Mouse (Mus musculus) 3134 (cell line): Measurements from ENCODE around the gene Tmem259.
"Not testable (repeated sequence)": the region's sequence is repeated elsewhere in the genome, so short reads cannot be mapped to it uniquely, and the experiment has no call there.

Experiments used
- DNase-seq: peaks from one replicate; pipeline ENCODE4 v3.0.0-alpha.2; 2011; ENCODE audit warnings: low spot score; ENCODE audit not compliant: insufficient read length; ENCODE audit errors: extremely low read depth

The Tmem259 gene

DNA sequence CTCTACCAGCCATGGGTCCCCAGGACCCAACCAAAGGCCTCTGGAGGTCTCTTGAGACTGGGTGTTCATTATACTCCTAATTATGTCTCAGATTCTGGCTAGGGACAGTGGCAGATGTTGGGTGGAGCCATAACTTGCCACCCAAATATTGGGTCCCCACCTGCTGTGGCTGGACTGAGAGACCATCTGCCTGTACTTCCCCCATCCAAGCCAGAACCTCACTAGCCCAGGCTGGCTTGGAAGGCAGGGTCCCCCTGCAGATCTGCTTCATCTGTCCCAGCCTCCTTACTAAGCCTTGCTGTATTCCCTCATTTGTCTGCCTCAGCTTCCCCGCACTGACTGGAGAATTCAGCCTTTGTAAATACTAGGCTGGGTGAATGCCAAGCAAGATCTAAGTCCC, 15.9 kb downstream of the Tmem259 start:
- no peak for DNase-seq

DNA sequence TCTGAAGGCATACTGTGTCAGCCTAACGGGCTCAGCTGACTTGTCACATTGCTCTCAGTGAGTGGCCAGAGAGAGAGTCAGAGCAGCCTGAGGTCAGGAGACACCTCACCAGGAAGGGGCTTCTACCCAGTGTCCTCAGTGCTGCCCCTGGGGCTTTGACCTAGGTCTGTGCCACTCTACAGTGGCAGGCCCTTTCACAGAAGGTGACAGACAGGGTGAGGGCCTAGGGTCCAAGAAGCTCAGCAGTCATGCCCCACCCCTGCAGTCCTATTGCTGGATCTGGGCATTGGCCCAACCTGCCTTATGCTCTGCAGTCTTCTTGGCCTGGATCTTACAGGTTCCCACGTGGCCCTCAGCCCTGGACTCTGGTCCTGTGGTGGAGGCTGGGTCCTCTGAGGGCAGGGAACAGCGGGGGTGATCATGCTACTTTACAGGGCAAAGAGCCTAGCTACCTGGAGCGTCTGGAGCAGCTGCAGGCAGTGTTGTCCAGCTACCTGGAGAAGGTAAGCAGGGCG, 17.2 kb downstream of the Tmem259 start:
- DNase-seq = no peak

DNA sequence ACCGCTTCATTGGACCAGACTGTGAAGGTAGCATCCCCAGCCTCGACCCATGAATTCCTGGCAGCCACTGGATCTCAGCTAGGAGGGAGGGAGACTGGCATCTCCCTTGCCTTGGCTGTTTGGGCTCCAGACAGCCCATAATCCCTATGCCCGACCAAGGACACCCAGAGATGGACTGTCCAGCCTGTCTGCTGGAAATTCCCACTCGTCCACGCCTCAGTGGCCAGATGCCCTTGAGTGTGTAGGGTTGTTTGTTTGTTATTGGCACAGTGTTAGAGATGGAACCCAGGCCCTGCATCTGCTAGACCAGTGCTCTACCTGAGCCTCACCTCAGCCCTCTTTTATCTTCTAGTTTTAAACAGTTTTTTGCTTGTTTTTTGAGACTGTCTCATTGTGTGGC, 18.8 kb downstream of the Tmem259 start:
- no peak for DNase-seq

DNA sequence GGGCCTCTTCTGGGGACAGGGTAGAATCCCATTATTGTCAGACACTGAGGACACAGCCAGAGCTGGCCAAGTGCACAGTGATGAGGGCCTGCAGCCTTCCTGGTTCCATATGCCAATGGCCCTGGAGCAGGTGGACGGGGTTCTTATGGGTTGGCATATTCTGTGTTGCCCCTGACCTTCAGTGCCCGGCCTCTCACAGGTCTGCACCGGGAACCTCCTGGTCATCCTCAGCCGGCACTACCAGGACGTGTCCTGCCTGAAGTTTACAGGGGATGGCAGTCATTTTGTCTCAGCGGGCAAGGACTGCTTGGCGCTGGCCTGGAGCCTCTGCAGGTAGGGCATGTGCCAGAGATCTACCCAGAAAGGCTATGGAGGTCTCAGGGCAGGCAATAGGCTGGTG, 19.4 kb downstream of the Tmem259 start:
- DNase-seq = no peak

DNA sequence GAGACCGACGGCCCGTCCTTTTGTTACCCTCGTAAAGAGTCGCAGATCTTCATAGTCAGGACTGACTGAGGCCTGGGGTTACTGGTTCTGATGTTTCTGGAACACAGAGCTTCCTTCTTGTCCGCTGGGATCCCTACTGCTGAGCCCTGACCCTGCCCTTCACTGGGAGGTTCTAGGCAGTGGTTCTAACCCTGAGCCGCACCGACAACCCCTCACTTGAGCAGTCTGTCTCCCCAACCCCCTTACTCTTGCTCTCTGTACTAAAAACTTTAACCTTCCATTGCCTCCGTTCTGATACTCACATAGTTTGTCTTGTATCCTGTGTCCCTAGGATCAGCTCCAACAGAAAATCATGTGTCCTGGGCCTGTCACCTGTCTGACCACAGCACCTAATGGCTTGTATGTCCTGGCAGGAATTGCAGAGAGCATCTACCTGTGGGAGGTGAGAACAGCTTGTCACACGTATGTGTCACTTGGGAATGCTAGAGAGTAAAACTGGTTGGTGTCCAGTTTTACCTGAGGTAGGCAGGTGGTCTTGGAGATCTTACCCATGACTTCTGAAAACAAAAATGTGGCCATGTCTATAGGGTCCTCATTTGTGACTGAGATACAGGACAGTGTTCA, 23.3 kb downstream of the Tmem259 start:
- no peak for DNase-seq

DNA sequence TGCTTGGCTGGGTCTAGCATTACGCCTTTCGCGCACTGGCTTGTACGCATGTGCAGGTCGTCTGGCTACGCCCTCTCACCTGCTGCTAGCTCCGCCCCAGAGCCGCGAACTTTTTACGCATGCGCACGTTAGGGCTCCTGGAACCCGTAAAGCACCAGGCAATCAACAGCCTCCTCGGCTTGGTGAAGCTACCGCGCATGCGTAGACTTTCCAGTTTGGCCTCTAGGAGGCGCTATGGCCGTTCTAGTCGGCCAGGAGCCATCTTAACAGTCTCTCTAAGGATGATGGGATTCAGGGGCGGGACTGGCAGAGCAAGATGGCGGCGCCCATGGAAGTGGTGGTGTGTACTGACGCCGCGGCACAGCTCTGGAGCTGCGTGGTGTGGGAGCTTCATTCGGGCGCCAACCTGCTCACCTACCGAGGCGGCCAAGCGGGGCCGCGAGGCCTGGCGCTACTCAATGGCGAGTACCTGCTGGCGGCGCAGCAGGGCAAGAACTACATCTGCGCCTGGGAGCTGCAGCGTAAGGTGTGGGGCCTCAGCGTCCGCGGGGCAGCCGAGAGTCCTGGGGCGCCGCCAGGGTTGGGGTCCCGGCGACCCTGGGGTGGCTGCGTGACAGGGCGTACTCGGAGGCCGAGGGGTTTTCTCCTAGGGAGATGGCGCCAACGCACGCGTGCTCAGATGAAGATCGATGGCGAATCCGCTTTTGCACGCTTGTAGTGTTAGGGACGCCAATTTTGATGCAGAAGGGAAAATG, 24.1 kb downstream of the Tmem259 start, which contains the start of gene Wdr18:
Gene Wdr18, plus strand, starts transcription at position 306 of the 755 bp plus-strand sequence.
- DNase-seq = peak; percentile 98

DNA sequence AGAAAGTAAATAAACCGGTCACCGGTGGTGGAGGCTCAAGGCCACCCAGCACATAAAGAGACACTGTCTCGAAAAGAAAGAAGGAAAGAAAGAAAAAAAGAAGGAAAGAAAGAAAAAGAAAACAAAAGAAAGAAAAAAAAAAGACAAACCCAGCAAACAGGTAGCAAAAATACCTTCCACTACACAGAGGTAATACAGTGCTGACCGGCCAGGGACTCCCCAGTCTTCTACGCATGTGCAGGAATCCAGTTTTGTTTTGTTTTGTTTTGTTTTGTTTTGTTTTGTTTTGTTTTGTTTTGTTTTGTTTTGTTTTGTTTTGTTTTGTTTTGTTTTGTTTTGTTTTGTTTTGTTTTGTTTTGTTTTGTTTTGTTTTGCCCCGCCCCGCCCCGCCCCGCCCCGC, 24.7 kb downstream of the Tmem259 start:
- not testable (repeated sequence) for DNase-seq

DNA sequence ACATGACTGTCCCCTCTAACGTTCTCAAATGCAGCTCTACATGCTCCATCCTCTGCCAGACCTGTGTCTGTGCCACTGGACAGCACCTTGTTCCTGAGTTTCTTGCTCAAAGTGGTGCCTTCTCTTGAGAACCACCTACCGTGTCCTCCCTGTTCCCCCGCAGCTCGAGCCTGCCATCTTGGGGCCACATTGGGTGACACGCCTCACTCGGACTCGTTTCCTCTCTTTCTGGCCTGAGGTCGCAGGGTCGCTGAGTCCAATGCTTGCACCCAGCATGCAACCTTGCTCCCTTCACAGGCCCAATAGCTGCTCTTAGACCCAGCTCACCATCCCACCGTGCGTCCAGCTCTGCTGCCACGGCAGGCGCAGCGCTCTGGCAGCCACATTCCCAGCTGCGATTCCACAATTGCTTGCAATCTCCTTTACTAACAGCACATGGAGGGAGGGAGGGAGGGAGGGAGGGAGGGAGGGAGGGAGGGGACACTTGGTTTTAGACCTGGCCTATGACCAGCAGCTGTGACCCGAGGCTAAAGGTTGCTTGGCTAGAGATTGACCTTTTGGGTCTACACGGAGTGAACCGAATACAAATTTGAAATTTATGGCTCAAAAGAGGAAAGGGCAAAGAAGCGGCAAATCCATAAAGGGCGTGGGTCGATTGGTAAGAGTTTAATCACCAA, 25.9 kb downstream of the Tmem259 start:
- peak; percentile 65 for DNase-seq

DNA sequence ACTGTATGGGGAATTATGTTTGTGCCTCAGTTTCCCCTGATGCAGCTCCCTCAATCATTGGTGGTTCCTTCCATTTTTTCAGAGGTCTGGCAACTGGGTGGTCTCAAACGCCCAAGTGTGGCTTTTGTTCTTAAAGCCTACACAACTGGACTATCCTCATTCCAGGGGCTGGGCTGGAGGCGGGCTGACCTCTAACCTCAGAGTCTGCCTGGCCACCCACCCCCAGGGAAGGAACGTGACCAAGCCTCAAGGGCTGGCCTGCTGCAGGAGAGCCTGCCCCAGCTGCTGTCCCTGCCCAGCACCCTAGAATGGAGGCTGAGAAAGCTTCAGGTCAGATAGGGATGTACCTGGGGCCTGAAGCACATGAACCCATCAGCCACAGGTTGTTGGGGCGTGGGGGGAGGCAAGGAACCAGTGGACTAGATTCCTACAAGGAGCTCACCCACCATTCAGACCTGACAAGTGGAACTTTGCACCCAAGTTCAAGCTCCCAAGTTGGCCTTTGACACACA, 27.4 kb downstream of the Tmem259 start:
- DNase-seq = no peak

DNA sequence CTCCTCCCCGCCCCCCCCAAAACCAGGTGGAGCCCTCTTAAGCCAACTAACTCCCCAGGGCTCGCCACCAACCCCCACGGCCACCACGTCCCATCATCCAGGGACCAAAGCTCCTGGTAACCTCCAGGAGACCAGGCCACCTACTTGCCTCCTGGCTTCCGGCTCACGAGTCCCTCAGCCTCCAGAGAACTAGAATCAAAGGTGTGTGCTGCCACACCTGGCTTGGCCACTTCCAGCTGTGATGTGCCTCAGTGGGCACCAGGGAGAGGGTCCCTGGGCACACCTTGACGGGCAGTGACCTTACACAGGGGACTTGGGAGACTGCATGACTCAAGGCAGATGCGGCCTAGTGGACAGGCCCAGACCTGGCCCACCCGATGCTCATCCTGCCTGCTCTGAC, 28.4 kb downstream of the Tmem259 start:
- no peak for DNase-seq

DNA sequence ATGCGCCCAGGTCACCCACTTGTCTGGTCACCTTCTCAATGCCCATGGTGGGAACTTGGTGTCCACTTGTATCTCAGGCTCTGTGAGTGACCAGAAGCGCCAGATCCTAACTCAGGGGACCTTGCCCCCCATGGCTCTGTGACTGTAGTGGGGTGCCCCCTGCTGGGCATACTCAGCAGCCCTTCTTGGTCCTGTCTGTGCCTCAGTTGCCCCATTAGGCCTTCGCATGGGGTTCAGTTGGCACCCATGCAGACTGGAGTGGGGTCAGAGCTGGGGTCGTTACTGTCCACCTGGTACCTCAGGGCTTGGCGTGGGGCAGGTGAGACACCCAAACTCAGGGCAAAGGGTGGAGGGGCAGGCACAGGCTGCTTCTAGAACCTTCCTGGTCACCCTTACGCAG, 30.2 kb downstream of the Tmem259 start:
- DNase-seq = no peak

DNA sequence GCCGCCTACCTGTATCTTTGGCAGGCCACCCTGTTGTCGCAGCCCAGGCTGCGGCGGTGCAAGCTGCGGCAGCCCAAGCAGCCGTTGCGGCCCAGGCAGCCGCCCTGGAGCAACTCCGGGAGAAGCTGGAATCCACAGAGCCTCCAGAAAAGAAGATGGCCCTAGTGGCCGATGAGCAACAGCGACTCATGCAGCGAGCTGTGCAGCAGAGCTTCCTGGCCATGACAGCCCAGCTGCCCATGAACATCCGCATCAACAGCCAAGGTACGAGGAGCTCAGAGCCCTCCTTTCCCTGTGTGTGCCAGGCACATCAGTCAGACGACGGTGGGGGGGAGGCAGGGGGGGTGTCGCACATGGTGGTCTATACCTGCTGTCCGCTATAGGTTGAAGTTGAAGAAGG, 33.5 kb downstream of the Tmem259 start:
- peak; percentile 68 for DNase-seq

DNA sequence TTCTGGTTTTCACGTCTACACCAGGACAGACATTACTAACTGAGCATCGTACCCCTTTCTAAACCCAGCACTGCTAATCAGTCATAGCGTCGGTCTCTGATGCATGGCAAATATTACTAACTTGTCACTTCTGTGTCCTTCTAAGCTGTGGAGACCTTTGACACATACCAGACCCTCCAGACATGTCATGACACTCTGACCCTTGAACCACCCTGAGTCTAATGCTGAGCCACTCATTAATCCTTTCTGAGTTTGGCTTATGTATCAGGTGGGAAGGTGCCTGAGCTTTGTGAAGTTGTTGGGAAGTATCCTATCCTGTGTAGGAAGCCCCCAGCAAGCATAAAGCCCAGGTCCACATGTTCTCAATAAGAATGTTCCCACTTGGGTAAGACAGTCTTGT, 34.3 kb downstream of the Tmem259 start:
- no peak for DNase-seq

DNA sequence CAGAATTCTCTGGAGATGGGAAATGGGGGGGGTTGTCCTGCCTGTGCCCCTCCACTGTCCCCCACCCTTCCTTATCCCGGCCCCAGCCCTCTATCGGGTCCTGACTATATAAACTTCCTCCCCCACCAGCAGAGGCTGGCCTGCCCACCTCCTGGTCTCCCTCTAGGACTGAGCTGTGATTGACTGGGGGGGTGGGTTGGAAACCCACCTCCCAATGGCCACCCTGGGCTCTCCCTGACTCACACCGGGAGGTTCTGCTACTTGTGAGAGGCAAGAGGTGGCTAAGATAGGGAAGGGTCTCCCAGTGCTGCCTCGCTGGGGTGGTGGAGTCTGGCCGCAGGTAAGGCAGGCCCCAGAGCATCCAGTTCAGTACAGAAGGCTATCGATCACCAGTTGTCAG, 36.6 kb downstream of the Tmem259 start:
- no peak for DNase-seq

DNA sequence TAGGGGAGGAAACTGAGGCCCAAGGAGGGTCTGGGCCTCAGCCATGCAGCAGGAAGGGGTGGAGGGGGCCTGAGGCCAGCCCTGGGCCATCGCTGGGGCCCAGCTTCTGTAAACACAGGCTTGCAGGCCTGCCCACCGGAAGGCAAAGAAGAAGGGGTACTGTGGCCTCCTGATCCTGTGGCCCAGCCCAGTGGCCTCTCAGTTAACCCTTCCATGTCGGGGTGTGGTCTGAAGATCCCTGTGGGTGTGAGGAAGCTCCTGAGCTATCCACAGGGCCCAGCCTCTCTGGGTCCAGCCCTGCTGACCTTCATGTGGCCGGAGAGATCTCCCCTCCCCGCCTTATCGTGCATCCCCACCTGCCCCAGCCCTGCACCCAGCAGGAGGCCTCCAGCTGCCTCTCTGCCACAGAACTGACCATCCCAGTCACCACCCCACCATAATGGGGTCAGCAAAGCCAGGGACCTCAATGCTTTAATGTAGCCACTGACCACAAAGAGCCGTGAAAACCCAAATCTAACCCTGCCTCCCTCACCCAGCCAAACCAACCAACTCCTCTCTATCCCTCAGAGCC, 37.3 kb downstream of the Tmem259 start:
- no peak for DNase-seq

DNA sequence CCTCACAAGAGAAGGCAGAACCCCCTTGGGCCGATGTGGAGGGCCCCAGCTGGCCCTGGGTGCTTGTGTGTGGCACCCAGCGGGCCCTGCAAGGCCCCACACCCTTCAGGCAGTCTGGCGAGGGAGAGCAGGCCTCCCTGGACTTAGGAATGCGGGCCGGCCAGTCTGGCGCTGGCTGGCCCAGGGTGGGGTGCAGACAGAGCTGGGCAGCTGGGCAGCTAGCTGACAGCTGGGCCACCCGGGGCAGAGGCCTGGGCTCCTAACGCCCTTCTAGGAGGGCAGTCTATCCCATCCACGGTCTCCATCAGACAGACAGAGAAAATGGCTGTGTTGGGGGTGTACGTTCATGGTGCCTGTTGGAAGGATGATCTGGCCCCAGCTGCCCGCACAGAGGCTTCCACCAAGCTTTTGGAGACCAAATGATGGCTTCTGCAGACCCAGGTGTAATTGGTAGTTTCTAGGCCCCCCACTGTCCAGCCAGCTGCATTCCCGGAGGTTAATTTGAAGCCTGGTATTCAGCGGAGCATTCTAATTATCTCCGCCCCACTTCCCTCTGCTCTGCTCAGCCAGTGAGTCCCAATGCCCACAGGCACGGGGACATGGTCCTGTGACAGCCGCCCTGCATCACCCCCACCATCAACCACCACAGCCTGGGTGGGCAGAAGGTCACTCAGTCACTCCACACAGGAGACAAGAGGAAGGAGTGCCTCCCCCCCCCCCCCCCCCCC, 38.5 kb downstream of the Tmem259 start:
- DNase-seq = no peak

DNA sequence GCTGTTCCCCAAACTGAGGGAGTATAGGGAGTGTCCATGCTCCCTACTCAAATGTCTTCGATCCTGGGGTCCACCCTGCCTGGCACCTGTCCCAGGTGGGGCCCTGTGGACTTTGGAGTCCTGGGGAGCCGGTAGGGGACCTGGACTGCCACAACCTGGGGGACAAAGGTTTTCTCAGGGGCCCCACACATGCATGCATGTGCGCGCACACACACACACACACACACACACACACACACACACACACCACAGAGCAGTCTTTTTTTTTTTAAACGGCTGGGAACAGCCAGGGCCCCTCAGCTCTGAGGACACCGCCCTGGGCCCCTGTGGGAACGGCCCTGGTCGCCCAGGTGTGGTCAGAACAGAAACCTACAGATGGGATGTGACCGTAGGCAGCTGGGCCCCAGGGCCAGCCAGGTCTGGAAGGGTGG, 40.6 kb downstream of the Tmem259 start:
- no peak for DNase-seq

DNA sequence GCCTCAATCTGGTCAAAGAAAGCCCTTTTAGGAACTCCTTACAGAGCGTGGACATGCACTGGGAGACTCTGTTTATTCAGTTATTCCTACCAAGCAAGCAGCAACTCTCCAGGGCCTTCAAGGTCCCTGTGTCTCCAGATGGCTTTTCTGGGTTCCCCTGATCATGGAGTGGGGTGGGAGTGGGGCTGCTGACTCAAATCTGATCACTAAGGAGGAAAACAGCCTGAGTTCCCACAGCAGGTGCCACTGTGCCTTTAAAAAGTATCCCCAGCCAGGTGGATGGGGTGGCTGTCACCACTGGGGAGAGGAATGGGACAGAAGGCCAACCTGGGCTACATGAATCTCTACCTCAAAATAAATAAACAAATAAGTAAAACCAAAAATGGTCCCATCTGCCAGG, 41.1 kb downstream of the Tmem259 start:
- no peak for DNase-seq

DNA sequence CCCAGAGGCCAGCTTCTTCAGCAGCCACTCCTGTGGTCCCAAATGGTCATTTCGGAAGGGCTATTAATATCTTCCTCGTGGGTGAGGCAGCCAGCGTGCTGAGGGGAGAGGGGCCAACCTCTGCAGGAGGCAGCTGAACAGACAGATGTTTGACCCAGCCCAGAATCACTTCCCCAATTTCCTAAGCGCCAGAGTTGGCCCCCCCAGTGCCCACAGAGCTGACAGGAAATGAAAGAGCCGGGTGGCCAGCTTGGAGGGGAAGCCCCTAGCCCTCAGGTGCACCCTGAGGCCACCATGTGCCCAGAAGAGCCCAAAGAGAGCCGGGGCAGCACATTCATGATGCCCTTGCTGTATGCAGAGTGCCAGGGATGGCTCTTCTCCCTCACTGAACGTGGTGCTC, 43.4 kb downstream of the Tmem259 start:
- no peak for DNase-seq

DNA sequence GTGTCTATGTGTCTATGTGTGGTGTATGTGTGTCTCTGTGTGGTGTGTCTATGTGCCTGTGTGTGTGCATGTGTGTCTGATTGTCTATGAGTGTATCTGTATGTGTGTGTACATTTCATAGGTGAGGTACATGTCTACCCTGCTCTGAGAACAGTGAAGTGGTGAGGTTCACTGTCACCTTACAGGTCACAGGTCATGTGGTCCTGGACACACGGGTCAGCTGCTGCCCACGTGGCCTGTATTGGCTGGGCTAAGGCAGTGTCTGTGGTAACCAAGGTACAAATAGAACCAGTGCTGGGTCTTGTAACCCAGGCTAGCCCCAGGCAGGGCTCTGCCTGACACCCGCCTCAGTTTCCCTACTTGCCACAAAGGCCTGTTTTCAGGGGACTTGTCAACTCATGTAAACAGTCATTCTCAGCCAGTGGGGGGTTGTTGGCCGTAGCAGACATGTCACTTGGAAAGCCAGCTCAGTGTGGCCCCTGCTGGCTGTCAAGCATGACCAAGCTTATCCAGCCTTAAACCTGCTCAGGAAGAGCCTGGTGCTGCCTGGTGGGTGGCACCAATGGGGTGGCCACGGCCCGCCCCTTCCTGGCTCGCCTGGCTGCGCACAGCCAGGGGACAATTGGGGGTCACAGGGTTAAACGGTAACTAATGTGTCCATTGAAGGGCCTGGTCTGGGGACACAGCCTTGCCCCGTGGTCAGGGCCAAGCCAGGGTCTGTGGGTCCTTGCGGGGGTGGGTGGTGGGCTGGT, 46.2 kb downstream of the Tmem259 start:
- DNase-seq = no peak
